In genomic region chr9:111918275-111918940, GRCm38 (mm10) we compare ENCODE assay signal across 8 mouse cellular contexts.
DNase-seq lines count a peak whose midpoint lies in the region; ATAC-seq lines count a peak whose summit lies in the region.

No protein-coding gene starts in this region.

- ATAC-seq in heart, embryonic 12.5 days (ENCODE audit: insufficient number of reproducible peaks, low FRiP score), result no peak
- ATAC-seq in midbrain, embryonic 13.5 days, result peak; percentile 88

- no peak overlapping the region for H3K27ac ChIP-seq in heart, embryonic 12.5 days (ENCODE audit: poor library complexity, severe bottlenecking)
- H3K27ac ChIP-seq in midbrain, embryonic 13.5 days, result no peak overlapping the region

- H3K27me3 ChIP-seq in heart, embryonic 12.5 days (replicated peaks), result 0 out of 2 replicates have a peak, but pooled peaks cover 7% of the 10 kb centered on the region
- no peaks in the 10 kb centered on the region for H3K27me3 ChIP-seq in midbrain, embryonic 13.5 days
- H3K27me3 ChIP-seq in splenic B cell, adult 2 months (ENCODE audit: control insufficient read depth, insufficient read depth, low read length, poor library complexity, severe bottlenecking), result no peaks in the 10 kb centered on the region

- 0 out of 2 replicates have a peak, but pooled peaks cover 3% of the 10 kb centered on the region for H3K4me1 ChIP-seq in heart, embryonic 12.5 days (replicated peaks)
- no peaks in the 10 kb centered on the region; the same call in 1 of the 2 replicates for H3K4me1 ChIP-seq in midbrain, embryonic 13.5 days (replicated peaks)

- 16% methylated on average over 16 of the region's 16 CpGs for WGBS in heart, embryonic 12.5 days
- 22% methylated on average over 16 of the region's 16 CpGs for WGBS in midbrain, embryonic 13.5 days

- H3K9me3 ChIP-seq in heart, embryonic 12.5 days (replicated peaks), result no peaks in the 10 kb centered on the region
- H3K9me3 ChIP-seq in midbrain, embryonic 13.5 days, result no peaks in the 10 kb centered on the region

- intact Hi-C loops in left cerebral cortex, postnatal 14 days (cut with DNase I), result loop anchor here (1.0 to 10.0 kb wide), 3 partner anchors 346 to 1726 kb away; no protein-coding TSS in a partner anchor

- H3K4me2 ChIP-seq in heart, embryonic 12.5 days, result no peak overlapping the region
- no peak overlapping the region for H3K4me2 ChIP-seq in midbrain, embryonic 13.5 days (replicated peaks)

- no peaks in the 10 kb centered on the region for H3K36me3 ChIP-seq in heart, embryonic 12.5 days
- no peaks in the 10 kb centered on the region for H3K36me3 ChIP-seq in midbrain, embryonic 13.5 days
- no peaks in the 10 kb centered on the region for H3K36me3 ChIP-seq in splenic B cell, adult 2 months (ENCODE audit: control insufficient read depth, insufficient read depth, low read length, poor library complexity, severe bottlenecking)

- DNase-seq in heart, adult 18-20 months, result peak; percentile 31 to 76
- DNase-seq in cerebellum, postnatal 25 days, result peak; percentile 83 to 91
- DNase-seq in frontal cortex, postnatal 25 days (ENCODE audit: low spot score in 2 of 2), result peak; percentile 70 to 71
- peak; percentile 16 for DNase-seq in kidney, adult 11 months
- DNase-seq in left cerebral cortex, postnatal 14 days (ENCODE audit: low spot score in 2 of 2), result peak; percentile 75 to 90
- DNase-seq in splenic B cell, adult 2 months (ENCODE audit: low read depth, low spot score), result peak; percentile 62

- H3K4me3 ChIP-seq in heart, embryonic 12.5 days, result no peak overlapping the region
- no peak overlapping the region for H3K4me3 ChIP-seq in midbrain, embryonic 13.5 days (replicated peaks)

- no peak overlapping the region for H3K9ac ChIP-seq in heart, embryonic 12.5 days
- H3K9ac ChIP-seq in midbrain, embryonic 13.5 days (replicated peaks), result no peak overlapping the region

Comparison
In these comparisons a context has a peak if more than half of its experiments do, and no peak if none do; other contexts are left out.
1. DNase-seq: peak in every context shown above with its lines; median percentile 87 in cerebellum, postnatal 25 days; 82 in left cerebral cortex, postnatal 14 days; 70 in frontal cortex, postnatal 25 days; 62 in splenic B cell, adult 2 months; 54 in heart, adult 18-20 months; 16 in kidney, adult 11 months.